Mouse (Mus musculus) liver, embryonic 13.5 days (tissue): ENCODE data around the gene Dlat. TPM values are rescaled to one million over a fixed set of nuclear protein-coding genes. Genes with fewer than 3 reads are reported as not detected.

Experiments used
- ATAC-seq: fragments of 200-750 bp; cut with Nextera tagmentation; 2 replicates; pipeline ENCODE4 v1.8.0; 2017; ENCODE audit warnings: low read depth, mild to moderate bottlenecking, moderate number of reproducible peaks, moderate library complexity
- DNase-seq: peaks from one replicate; pipeline ENCODE4 v3.0.0; 2022
- H3K27ac ChIP-seq: fragments of 300-500 bp; sonication (generic); 2 replicates; pipeline ENCODE4 v1.5.1; 2015; ENCODE audit warnings: moderate library complexity, mild to moderate bottlenecking, inconsistent platforms
- H3K27me3 ChIP-seq: fragments of 300-500 bp; sonication (generic); 2 replicates; pipeline ENCODE4 v1.6.1; 2015; ENCODE audit warnings: mild to moderate bottlenecking, inconsistent platforms
- H3K36me3 ChIP-seq: fragments of 300-500 bp; sonication (generic); 2 replicates; pipeline ENCODE4 v1.6.1; 2015; ENCODE audit warnings: mild to moderate bottlenecking, inconsistent platforms
- H3K4me1 ChIP-seq: fragments of 300-500 bp; sonication (generic); replicated peaks from 2 replicates; pipeline ENCODE4 v1.6.1; 2015; ENCODE audit warnings: inconsistent platforms
- H3K4me2 ChIP-seq: fragments of 300-500 bp; sonication (generic); 2 replicates; pipeline ENCODE4 v1.6.1; 2015; ENCODE audit warnings: inconsistent platforms, mild to moderate bottlenecking, moderate library complexity
- H3K4me3 ChIP-seq: fragments of 300-500 bp; sonication (generic); replicated peaks from 2 replicates; pipeline ENCODE4 v1.5.1; 2015; ENCODE audit warnings: mild to moderate bottlenecking, inconsistent platforms
- H3K9ac ChIP-seq: fragments of 300-500 bp; sonication (generic); 2 replicates; pipeline ENCODE4 v1.6.1; 2015; ENCODE audit warnings: mild to moderate bottlenecking, inconsistent platforms
- H3K9me3 ChIP-seq: fragments of 300-500 bp; sonication (generic); replicated peaks from 2 replicates; pipeline ENCODE4 v1.6.1; 2016; ENCODE audit warnings: inconsistent platforms
- WGBS: fragments of 180-500 bp; shearing (Covaris S2); methylation state at CpG from one replicate; pipeline ENCODE4 v1.1.7; 2015; ENCODE audit not compliant: insufficient replicate concordance; 5-methylcytosine and 5-hydroxymethylcytosine counted together
- polyA plus RNA-seq: library from polyadenylated mRNA; unstranded; fragments of >200 nt; fragmentation: Nextera tagmentation; extraction: Ambion mirVana; gene quantifications from 2 replicates; pipeline ENCODE4 v1.2.1, GENCODE M21; 2015

The Dlat gene
- polyA plus RNA-seq, 1 experiment from 2014 or later: 33.7 TPM

DNA sequence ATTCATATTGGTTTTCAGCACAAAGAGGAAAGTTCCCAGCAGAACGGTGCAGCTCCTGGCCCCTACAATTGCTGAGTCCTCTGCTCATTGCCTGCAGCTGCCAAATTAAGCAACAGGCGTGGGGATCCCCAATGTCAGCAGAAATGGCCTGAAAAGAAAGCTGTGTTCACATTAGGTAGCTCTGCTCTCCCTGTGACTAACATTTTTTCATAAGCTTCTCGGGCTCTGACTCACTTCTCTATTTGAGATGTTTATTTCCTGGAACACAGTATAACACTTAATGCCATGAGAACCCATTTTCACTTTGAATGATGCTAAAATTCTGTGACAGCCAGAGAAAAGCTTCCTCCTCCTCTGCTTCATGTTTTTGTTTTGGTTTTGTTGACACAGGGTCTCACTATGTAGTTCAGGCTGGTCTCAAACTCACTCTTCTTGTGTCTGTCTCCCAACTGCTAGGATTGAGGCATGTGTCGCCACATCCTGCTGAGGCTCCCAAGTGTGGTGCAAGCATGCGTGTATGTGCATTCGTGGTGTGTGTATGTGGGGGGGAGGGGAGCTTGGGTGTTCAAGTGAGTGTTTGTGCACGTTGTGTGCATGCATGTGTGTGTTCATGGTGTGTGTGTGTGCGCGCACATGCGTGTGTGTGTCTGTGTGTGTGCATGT lies 68.6 kb downstream of the Dlat start:
- Histone ChIP-seq H3K4me3 (no peak overlapping the region), H3K4me1 (peaks cover 15% of the 10 kb centered on the region; the same call in 1 of the 2 replicates), H3K4me2 (no peak overlapping the region), H3K9me3 (no peaks in the 10 kb centered on the region), H3K36me3 (peaks cover 14% of the 10 kb centered on the region), H3K9ac (no peak overlapping the region), H3K27ac (no peak overlapping the region), H3K27me3 (no peaks in the 10 kb centered on the region)
- 56% methylated on average over 10 of the region's 10 CpGs for WGBS
- ATAC-seq (no peak), DNase-seq (no peak)

DNA sequence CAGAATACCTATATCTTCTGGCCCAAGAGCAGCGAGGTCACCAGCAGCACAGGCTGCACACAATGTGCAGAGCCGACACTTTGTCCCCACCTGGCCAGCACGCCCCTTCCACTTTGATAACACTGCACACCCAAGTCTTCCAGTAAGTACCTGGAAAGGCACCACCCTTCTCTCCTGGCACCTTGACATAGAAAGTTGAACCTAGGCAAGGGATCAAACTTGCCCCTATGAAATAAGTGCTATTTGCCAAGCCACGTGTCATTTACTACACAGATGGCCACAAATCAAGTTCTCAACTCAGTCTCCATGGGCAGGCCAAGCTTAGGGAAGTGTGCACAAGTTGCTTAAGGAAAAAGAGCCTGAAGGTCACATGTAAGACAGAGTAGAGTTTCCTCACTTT lies 72.6 kb downstream of the Dlat start:
- Histone ChIP-seq H3K4me2 (no peak overlapping the region), H3K27ac (no peak overlapping the region), H3K9ac (no peak overlapping the region), H3K36me3 (no peaks in the 10 kb centered on the region), H3K9me3 (no peaks in the 10 kb centered on the region), H3K4me1 (peaks cover 15% of the 10 kb centered on the region; the same call in 1 of the 2 replicates), H3K27me3 (no peaks in the 10 kb centered on the region), H3K4me3 (no peak overlapping the region)
- ATAC-seq (no peak), DNase-seq (no peak)
- WGBS: 53% methylated on average over 4 of the region's 4 CpGs

DNA sequence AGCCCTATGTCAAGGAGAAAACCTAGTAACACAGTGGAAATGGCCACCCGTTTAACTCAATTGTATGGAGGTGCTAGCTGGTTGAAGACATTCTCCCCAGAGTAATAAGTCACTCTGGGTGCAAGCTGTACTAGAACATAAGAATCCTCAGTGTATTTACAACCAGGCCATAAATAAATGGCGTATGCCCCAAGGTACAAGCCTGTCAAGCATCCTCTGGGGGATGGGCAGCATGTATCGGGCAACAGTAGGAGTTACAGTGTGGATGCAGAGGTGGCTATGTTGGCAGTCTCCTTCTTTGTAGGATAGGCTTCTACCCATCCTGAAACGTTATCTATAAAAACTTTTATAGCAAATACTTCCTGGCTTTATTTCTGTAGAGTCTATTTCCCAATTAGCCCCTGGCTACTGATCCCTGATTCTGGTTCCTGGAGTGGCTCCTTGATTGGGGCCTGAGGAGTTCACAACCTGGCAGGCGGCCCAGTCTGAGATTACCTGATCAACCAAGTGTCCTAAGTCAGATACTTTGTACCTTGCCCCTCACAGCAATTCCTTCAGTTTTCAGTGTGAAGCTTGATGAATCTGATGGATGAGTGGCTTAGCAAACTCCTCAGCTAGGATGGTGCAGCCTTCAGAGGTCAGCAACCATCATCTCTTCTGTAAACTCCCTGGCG lies 74.3 kb downstream of the Dlat start:
- ATAC-seq: no peak

More for the DNA sequence above, 74.3 kb downstream of the Dlat start:
- DNase-seq: no peak
- WGBS: 57% methylated on average over 6 of the region's 6 CpGs
- no peaks in the 10 kb centered on the region for H3K36me3 ChIP-seq
- H3K4me3 ChIP-seq: no peak overlapping the region
- H3K9ac ChIP-seq: no peak overlapping the region
- H3K27me3 ChIP-seq: no peaks in the 10 kb centered on the region
- H3K4me2 ChIP-seq: no peak overlapping the region
- H3K4me1 ChIP-seq: 0 out of 2 replicates have a peak, but pooled peaks cover 10% of the 10 kb centered on the region
- H3K9me3 ChIP-seq: no peaks in the 10 kb centered on the region
- H3K27ac ChIP-seq: no peak overlapping the region

Other genes with a start within 250 kb of the Dlat start
- 0.07 and 0.36 TPM in 2 replicates for gene Plet1, start 165.3 kb downstream of the Dlat start, polyA plus RNA-seq
- gene Pts, start 131.1 kb downstream of the Dlat start, polyA plus RNA-seq: 41.6 and 43.4 TPM in 2 replicates
- 5.7 and 5.9 TPM in 2 replicates for gene Il18, start 105.0 kb downstream of the Dlat start, polyA plus RNA-seq
- gene Bco2, start 104.6 kb downstream of the Dlat start, polyA plus RNA-seq: 0.24 and 0.37 TPM in 2 replicates
- gene Tex12, start 98.5 kb downstream of the Dlat start, polyA plus RNA-seq: not detected in 2 replicates
- 350 and 370 TPM in 2 replicates for gene Sdhd, start 56.0 kb downstream of the Dlat start, polyA plus RNA-seq
- gene Timm8b, start 55.9 kb downstream of the Dlat start, polyA plus RNA-seq: 208 and 218 TPM in 2 replicates
- gene Pih1d2, start 42.5 kb downstream of the Dlat start, polyA plus RNA-seq: 1.8 and 2.1 TPM in 2 replicates
- gene Nkapd1, start 42.3 kb downstream of the Dlat start, polyA plus RNA-seq: 10.4 and 11.6 TPM in 2 replicates
- gene Dixdc1, start 79.7 kb upstream of the Dlat start, polyA plus RNA-seq: 0.70 and 0.93 TPM in 2 replicates
- gene 2310030G06Rik, start 86.8 kb upstream of the Dlat start, polyA plus RNA-seq: 2.5 and 3.3 TPM in 2 replicates
- 8.7 and 11.0 TPM in 2 replicates for gene Cryab, start 91.5 kb upstream of the Dlat start, polyA plus RNA-seq
- gene Hspb2, start 92.6 kb upstream of the Dlat start, polyA plus RNA-seq: 1.4 TPM in 2 replicates
- 11.8 and 13.2 TPM in 2 replicates for gene Fdxacb1, start 108.5 kb upstream of the Dlat start, polyA plus RNA-seq
- gene Alg9, start 115.2 kb upstream of the Dlat start, polyA plus RNA-seq: 15.9 and 17.5 TPM in 2 replicates
- gene 1110032A03Rik, start 115.7 kb upstream of the Dlat start, polyA plus RNA-seq: 13.4 and 14.6 TPM in 2 replicates
- gene Ppp2r1b, start 185.5 kb upstream of the Dlat start, polyA plus RNA-seq: 97.1 and 117 TPM in 2 replicates